Mouse (Mus musculus) heart, adult 2 months (tissue): Measurements from ENCODE around the gene Asic1.

ENCODE experiments used
- CTCF ChIP-seq: fragments of 200-600 bp; IDR thresholded peaks from 2 replicates; pipeline ENCODE4 v1.8.1; 2022; ENCODE audit warnings: antibody characterized with exemption, mild to moderate bottlenecking, moderate library complexity
- EP300 ChIP-seq: fragments of 200-500 bp; IDR thresholded peaks from 2 replicates; pipeline ENCODE4 v1.6.1; 2011; ENCODE audit warnings: low read depth, low read length, control low read depth; ENCODE audit not compliant: insufficient read depth
- POLR2A ChIP-seq: fragments of 200-500 bp; IDR thresholded peaks from 2 replicates; pipeline ENCODE4 v1.6.1; 2011; ENCODE audit warnings: mild to moderate bottlenecking, low read depth, low read length, control low read depth; ENCODE audit not compliant: insufficient read depth

DNA sequence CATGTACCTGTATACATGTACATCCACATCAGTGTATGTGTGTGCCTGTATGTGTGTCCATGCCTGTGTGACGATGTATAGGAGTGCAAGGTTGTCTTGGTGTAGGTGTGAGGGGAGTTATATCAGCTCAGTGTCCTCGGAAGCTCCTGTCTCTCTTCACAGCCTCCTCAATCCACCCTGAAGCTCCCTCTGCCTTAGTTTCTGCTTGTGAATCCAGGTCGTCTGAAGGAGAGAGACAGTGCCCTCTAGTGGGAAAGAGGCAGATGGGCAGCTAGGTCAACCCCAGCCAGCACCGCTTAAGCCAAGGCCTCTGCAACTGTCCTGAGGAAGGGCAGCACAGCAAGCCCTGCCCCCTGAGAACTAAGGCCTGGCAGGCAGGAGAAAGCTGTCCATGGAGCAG lies 18.5 kb downstream of the Asic1 start:
- TF ChIP-seq POLR2A = no peak
- peak; percentile 96 for TF ChIP-seq CTCF
- TF ChIP-seq EP300 = 0 out of 2 replicates have a peak, but pooled peaks have one; percentile 64
